Mouse (Mus musculus) frontal cortex, adult 2 months (tissue): ENCODE measurements around the gene Cd247. TPM values are rescaled to one million over a fixed set of nuclear protein-coding genes. Genes with fewer than 3 reads are reported as not detected.

Experiments used
- DNase-seq, 2 experiments: peaks; one replicate each; pipeline ENCODE4 v3.0.0; 2022; ENCODE audit warnings: low spot score in 1 of 2; ENCODE audit errors: extremely low spot score in 1 of 2
- polyA plus RNA-seq: library from polyadenylated mRNA; depleted of rRNA; stranded (reverse); fragments of >200 nt; gene quantifications from 2 replicates; pipeline ENCODE4 v1.2.3, GENCODE M21; 2012; rRNA removed

Cd247 gene
- polyA plus RNA-seq, 1 experiment: 0.26 TPM

GRCm38 (mm10) chr1:165891686-165892085 is 103.2 kb downstream of the Cd247 start:
- DNase-seq: no peak

GRCm38 (mm10) chr1:165903596-165903995 is 115.1 kb downstream of the Cd247 start:
- DNase-seq: no peak

GRCm38 (mm10) chr1:165908153-165908552 is 119.7 kb downstream of the Cd247 start:
- no peak for DNase-seq

- no peak for DNase-seq
Measured at GRCm38 (mm10) chr1:165908806-165909205, 120.3 kb downstream of the Cd247 start.

- no peak for DNase-seq
Measured at GRCm38 (mm10) chr1:165909471-165909870, 121.0 kb downstream of the Cd247 start.

- peak in 1 of 2 experiments; percentile 11 for DNase-seq
Measured at GRCm38 (mm10) chr1:165913720-165914415, 125.4 kb downstream of the Cd247 start.

- DNase-seq: no peak
Measured at GRCm38 (mm10) chr1:165914416-165914801, 125.9 kb downstream of the Cd247 start.

GRCm38 (mm10) chr1:165921026-165921425 is 132.5 kb downstream of the Cd247 start:
- DNase-seq: no peak

GRCm38 (mm10) chr1:165922488-165922887 is 134.0 kb downstream of the Cd247 start:
- no peak for DNase-seq

- DNase-seq: no peak
Measured at GRCm38 (mm10) chr1:165925207-165925606, 136.7 kb downstream of the Cd247 start.

Other genes with a start within 250 kb of the Cd247 start
- gene Mpzl1, start 154.1 kb upstream of the Cd247 start, polyA plus RNA-seq: 41.2 and 41.7 TPM in 2 replicates
- gene Rcsd1, start 78.9 kb upstream of the Cd247 start, polyA plus RNA-seq: 6.2 and 6.8 TPM in 2 replicates
- 33.9 and 36.1 TPM in 2 replicates for gene Creg1, start 24.9 kb upstream of the Cd247 start, polyA plus RNA-seq
- gene Pou2f1, start 214.0 kb downstream of the Cd247 start, polyA plus RNA-seq: 9.2 TPM in 2 replicates